Mouse (Mus musculus): ENCODE measurements around the gene Rspo3.

Gene Rspo3

GRCm38 (mm10) chr10:29535546-29536260, at the start of gene Rspo3:
Gene Rspo3, minus strand, starts transcription at chr10:29535867.
- in situ Hi-C loops (cut with MboI, MseI): loop anchor here (25.0 kb wide), 2 partner anchors 877 to 1027 kb away; no protein-coding TSS in a partner anchor

GRCm38 (mm10) chr10:29581940-29582339, 46.3 kb upstream of the Rspo3 start:
- in situ Hi-C loops (cut with MboI, MseI): loop anchor here (10.0 kb wide), 1 partner anchor 157 kb away; no protein-coding TSS in a partner anchor

- in situ Hi-C loops (cut with MboI, MseI): loop anchor here (10.0 kb wide), 1 partner anchor 157 kb away; no protein-coding TSS in a partner anchor
These were observed 45.8 kb upstream of the Rspo3 start for GRCm38 (mm10) chr10:29581476-29581875.

- in situ Hi-C loops (cut with MboI, MseI): no loop called here
These were observed 20.3 kb upstream of the Rspo3 start for GRCm38 (mm10) chr10:29555983-29556382.

GRCm38 (mm10) chr10:29554365-29554764, 18.7 kb upstream of the Rspo3 start:
- in situ Hi-C loops (cut with MboI, MseI): no loop called here

GRCm38 (mm10) chr10:29542982-29543381, 7.3 kb upstream of the Rspo3 start:
- in situ Hi-C loops (cut with MboI, MseI): loop anchor here (25.0 kb wide), 2 partner anchors 869 to 1019 kb away; no protein-coding TSS in a partner anchor

- in situ Hi-C loops (cut with MboI, MseI): loop anchor here (25.0 kb wide), 2 partner anchors 873 to 1023 kb away; no protein-coding TSS in a partner anchor
These were observed 3.8 kb upstream of the Rspo3 start for GRCm38 (mm10) chr10:29539516-29539915.

GRCm38 (mm10) chr10:29538791-29539190, 3.1 kb upstream of the Rspo3 start:
- in situ Hi-C loops (cut with MboI, MseI): loop anchor here (25.0 kb wide), 2 partner anchors 874 to 1024 kb away; no protein-coding TSS in a partner anchor

GRCm38 (mm10) chr10:29534830-29535227, 838 bp downstream of the Rspo3 start:
- in situ Hi-C loops (cut with MboI, MseI): loop anchor here (25.0 kb wide), 2 partner anchors 877 to 1027 kb away; no protein-coding TSS in a partner anchor

- in situ Hi-C loops (cut with MboI, MseI): loop anchor here (25.0 kb wide), 2 partner anchors 878 to 1028 kb away; no protein-coding TSS in a partner anchor
These were observed 1.5 kb downstream of the Rspo3 start for GRCm38 (mm10) chr10:29533846-29534829.

GRCm38 (mm10) chr10:29532821-29533715, 2.6 kb downstream of the Rspo3 start:
- in situ Hi-C loops (cut with MboI, MseI): loop anchor here (25.0 kb wide), 2 partner anchors 879 to 1029 kb away; no protein-coding TSS in a partner anchor

- in situ Hi-C loops (cut with MboI, MseI): no loop called here
These were observed 22.1 kb downstream of the Rspo3 start for GRCm38 (mm10) chr10:29513563-29513962.

- in situ Hi-C loops (cut with MboI, MseI): no loop called here
These were observed 27.5 kb downstream of the Rspo3 start for GRCm38 (mm10) chr10:29508167-29508566.

GRCm38 (mm10) chr10:29497205-29497822, 38.4 kb downstream of the Rspo3 start:
- in situ Hi-C loops (cut with MboI, MseI): no loop called here

GRCm38 (mm10) chr10:29493996-29494395, 41.7 kb downstream of the Rspo3 start:
- in situ Hi-C loops (cut with MboI, MseI): no loop called here

GRCm38 (mm10) chr10:29480945-29481344, 54.7 kb downstream of the Rspo3 start:
- in situ Hi-C loops (cut with MboI, MseI): no loop called here

- in situ Hi-C loops (cut with MboI, MseI): no loop called here
These were observed 56.3 kb downstream of the Rspo3 start for GRCm38 (mm10) chr10:29479401-29479800.

GRCm38 (mm10) chr10:29470454-29470853, 65.2 kb downstream of the Rspo3 start:
- in situ Hi-C loops (cut with MboI, MseI): no loop called here

- in situ Hi-C loops (cut with MboI, MseI): no loop called here
These were observed 75.6 kb downstream of the Rspo3 start for GRCm38 (mm10) chr10:29460100-29460499.

GRCm38 (mm10) chr10:29459632-29460031, 76.0 kb downstream of the Rspo3 start:
- in situ Hi-C loops (cut with MboI, MseI): no loop called here
